Mouse (Mus musculus) midbrain, embryonic 15.5 days (tissue): ENCODE results near the gene Ubr1. TPM values are rescaled to one million over a fixed set of nuclear protein-coding genes. Genes with fewer than 3 reads are reported as not detected.
A peak's percentile ranks its signal among the peaks of the same experiment; 100 is the strongest.

Source experiments
- ATAC-seq: fragments of 200-750 bp; cut with Nextera tagmentation; replicated peaks from 2 replicates; pipeline ENCODE4 v1.8.0; 2017; ENCODE audit warnings: moderate TSS enrichment
- H3K27ac ChIP-seq: fragments of 300-500 bp; sonication (generic); 2 replicates; pipeline ENCODE4 v1.5.1; 2015; ENCODE audit warnings: mild to moderate bottlenecking, inconsistent platforms
- H3K27me3 ChIP-seq: fragments of 300-500 bp; sonication (generic); replicated peaks from 2 replicates; pipeline ENCODE4 v1.6.1; 2015; ENCODE audit warnings: inconsistent platforms
- H3K36me3 ChIP-seq: fragments of 300-500 bp; sonication (generic); replicated peaks from 2 replicates; pipeline ENCODE4 v1.6.1; 2015; ENCODE audit warnings: inconsistent platforms
- H3K4me1 ChIP-seq: fragments of 300-500 bp; sonication (generic); 2 replicates; pipeline ENCODE4 v1.6.1; 2015; ENCODE audit warnings: inconsistent platforms
- H3K4me2 ChIP-seq: fragments of 300-500 bp; sonication (generic); 2 replicates; pipeline ENCODE4 v1.6.1; 2015; ENCODE audit warnings: inconsistent platforms, mild to moderate bottlenecking, moderate library complexity
- H3K4me3 ChIP-seq: fragments of 300-500 bp; sonication (generic); 2 replicates; pipeline ENCODE4 v1.5.1; 2015; ENCODE audit warnings: mild to moderate bottlenecking, inconsistent platforms
- H3K9ac ChIP-seq: fragments of 300-500 bp; sonication (generic); 2 replicates; pipeline ENCODE4 v1.6.1; 2015; ENCODE audit warnings: mild to moderate bottlenecking, inconsistent platforms
- H3K9me3 ChIP-seq: fragments of 300-500 bp; sonication (generic); 2 replicates; pipeline ENCODE4 v1.6.1; 2016; ENCODE audit warnings: inconsistent platforms
- WGBS: fragments of 180-500 bp; shearing (Covaris S2); methylation state at CpG from one replicate; pipeline ENCODE4 v1.1.7; 2015; ENCODE audit warnings: mixed read lengths; 5-methylcytosine and 5-hydroxymethylcytosine counted together
- polyA plus RNA-seq: library from polyadenylated mRNA; unstranded; fragments of >200 nt; fragmentation: Nextera tagmentation; extraction: Ambion mirVana; gene quantifications from 2 replicates; pipeline ENCODE4 v1.2.1, GENCODE M21; 2015

The Ubr1 gene
- polyA plus RNA-seq, 1 experiment from 2014 or later, result 38.5 TPM

DNA sequence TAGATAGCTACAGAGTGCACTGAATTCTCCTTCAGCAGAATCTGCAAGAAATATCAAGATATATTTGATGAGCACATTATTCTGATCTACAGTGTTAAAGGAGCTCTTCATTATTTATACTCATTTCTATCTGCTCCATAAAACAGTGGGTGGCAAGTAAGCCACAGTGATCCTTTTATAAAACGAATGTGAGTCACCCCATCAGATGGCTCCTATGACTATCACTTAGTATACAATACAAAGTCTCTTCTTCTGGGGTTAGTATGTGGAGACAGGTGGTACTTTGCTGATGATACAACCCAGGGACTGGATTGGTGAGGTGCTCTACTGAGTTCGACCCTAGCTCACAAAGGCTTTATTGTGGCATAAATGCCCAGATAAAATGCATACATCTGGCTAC is 97.3 kb downstream of the Ubr1 start:
- ATAC-seq, result no peak
- Histone ChIP-seq H3K9me3 (no peaks in the 10 kb centered on the region), H3K27me3 (no peaks in the 10 kb centered on the region), H3K4me1 (no peaks in the 10 kb centered on the region), H3K36me3 (peaks cover 35% of the 10 kb centered on the region), H3K4me2 (no peak overlapping the region), H3K27ac (no peak overlapping the region), H3K9ac (no peak overlapping the region), H3K4me3 (no peak overlapping the region)
- 96% methylated on average over 2 of the region's 2 CpGs for whole genome bisulfite sequencing

DNA sequence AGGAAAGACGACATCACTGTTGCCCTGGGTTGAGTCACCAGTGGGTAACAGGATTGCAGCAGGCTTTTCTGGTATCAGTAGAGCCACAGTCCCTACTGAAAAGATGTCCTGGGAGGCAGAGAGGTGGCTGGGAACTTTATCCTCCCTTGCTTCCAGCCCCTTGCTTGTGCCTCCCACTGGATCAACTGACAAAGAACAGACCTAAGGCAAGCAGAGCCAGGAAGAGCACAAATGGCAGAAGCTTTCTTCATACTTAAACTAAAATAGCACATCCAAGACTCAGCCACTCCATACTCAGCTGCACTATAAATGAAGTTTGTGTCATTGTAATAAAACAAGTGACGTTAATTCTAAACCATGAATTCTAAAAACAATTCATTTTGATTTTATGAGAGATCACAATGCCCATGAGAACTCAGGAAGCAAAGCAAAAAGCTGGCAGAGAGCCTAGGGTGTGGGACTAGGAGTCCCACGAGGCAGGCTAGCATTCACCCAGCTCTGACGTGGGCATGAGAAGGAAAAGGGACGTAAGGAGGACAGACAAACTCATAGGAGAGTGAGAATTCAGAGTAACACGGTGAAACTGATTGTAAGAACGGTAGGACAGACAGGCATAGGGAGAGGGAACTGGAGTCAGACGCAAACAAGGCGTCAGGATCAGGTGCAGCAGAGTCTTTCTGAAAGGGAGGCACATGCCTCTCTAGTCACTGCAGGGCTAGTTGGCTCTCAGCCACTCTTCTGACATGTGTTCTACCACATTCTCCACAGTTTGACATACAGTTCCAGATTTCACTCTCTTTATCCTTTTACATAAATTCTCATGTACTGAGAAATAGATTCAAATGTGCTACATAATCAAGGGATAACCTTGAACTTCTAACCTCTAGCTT is 98.8 kb downstream of the Ubr1 start:
- Histone ChIP-seq H3K36me3 (peaks cover 30% of the 10 kb centered on the region), H3K9ac (no peak overlapping the region), H3K4me2 (no peak overlapping the region), H3K4me1 (no peaks in the 10 kb centered on the region), H3K27ac (no peak overlapping the region), H3K27me3 (no peaks in the 10 kb centered on the region), H3K4me3 (no peak overlapping the region), H3K9me3 (no peaks in the 10 kb centered on the region)
- WGBS, result 74% methylated on average over 9 of the region's 9 CpGs
- ATAC-seq, result no peak

DNA sequence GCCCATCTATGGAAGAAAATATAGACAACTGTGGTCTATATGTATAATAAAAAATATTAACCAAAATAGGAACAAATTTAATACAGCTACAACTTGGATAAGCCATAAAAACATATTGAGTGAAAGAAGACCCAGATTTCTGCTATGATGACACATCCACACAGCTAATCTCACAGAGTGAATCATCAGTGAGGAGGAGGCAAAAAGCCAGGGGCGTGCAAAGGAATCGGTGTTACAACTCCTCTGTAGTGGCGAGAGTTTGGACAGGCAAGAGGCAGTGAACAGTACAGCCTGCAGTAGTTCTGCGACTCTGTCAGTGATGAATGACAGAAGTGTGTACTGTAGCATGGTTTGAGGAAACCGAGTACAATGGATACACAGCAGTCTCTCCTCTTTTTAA is 103.2 kb downstream of the Ubr1 start:
- 91% methylated on average over 5 of the region's 5 CpGs for WGBS
- peaks cover 30% of the 10 kb centered on the region for H3K36me3 ChIP-seq

DNA sequence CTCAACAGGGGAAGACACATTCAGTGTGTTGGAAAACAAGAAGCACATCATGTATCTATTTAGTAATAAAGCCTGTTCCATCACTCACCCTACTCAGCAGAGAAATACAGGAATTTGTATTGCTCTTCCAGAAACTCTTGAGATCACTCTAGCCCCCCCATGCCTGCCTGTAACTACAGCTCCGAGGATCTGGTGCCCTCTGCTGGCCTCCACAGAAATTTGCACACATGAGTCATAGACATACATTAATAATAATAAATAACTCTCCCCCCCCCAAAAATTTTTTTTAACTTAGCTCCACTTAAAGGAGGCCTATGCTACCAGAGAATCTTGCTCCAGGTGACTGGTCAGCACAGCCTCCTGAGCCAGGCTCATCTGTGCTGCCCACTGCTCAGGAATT is 104.0 kb downstream of the Ubr1 start:
- peaks cover 36% of the 10 kb centered on the region for H3K36me3 ChIP-seq

More for the DNA sequence above, 103.2 kb downstream of the Ubr1 start:
- no peak overlapping the region for H3K4me3 ChIP-seq
- no peaks in the 10 kb centered on the region for H3K9me3 ChIP-seq
- H3K4me2 ChIP-seq, result no peak overlapping the region
- no peak for ATAC-seq
- no peaks in the 10 kb centered on the region for H3K27me3 ChIP-seq
- H3K4me1 ChIP-seq, result no peaks in the 10 kb centered on the region
- no peak overlapping the region for H3K27ac ChIP-seq
- H3K9ac ChIP-seq, result no peak overlapping the region

DNA sequence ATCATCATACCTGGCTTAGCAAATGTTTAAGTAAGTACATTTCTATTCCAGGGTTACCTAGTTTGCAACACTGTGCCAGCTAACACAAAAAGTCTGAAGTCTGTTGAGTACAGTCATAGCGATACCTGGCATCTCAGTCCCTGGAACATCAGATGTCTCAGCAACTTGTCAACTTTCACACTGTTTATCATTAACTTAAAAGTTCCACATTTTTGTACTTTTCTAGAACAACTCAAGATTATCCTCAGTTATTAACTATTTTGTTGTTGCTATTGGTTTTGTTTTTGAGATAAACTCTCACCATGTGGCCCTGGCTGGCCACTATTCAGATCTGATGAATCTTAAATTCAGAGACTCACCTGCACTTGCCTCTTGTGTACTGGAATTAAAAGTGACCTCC is 107.1 kb downstream of the Ubr1 start:
- Histone ChIP-seq H3K4me1 (no peaks in the 10 kb centered on the region), H3K9me3 (no peaks in the 10 kb centered on the region), H3K4me3 (no peak overlapping the region), H3K4me2 (no peak overlapping the region), H3K36me3 (peaks cover 35% of the 10 kb centered on the region), H3K27me3 (no peaks in the 10 kb centered on the region), H3K27ac (no peak overlapping the region), H3K9ac (no peak overlapping the region)
- 95% methylated on average over 1 of the region's 1 CpGs for WGBS
- ATAC-seq, result no peak

More for the DNA sequence above, 104.0 kb downstream of the Ubr1 start:
- H3K4me1 ChIP-seq, result no peaks in the 10 kb centered on the region
- no peak overlapping the region for H3K4me3 ChIP-seq
- no peaks in the 10 kb centered on the region for H3K9me3 ChIP-seq
- H3K9ac ChIP-seq, result no peak overlapping the region
- ATAC-seq, result no peak
- no peaks in the 10 kb centered on the region for H3K27me3 ChIP-seq
- 21% methylated on average over 1 of the region's 1 CpGs for WGBS
- no peak overlapping the region for H3K27ac ChIP-seq
- H3K4me2 ChIP-seq, result no peak overlapping the region

DNA sequence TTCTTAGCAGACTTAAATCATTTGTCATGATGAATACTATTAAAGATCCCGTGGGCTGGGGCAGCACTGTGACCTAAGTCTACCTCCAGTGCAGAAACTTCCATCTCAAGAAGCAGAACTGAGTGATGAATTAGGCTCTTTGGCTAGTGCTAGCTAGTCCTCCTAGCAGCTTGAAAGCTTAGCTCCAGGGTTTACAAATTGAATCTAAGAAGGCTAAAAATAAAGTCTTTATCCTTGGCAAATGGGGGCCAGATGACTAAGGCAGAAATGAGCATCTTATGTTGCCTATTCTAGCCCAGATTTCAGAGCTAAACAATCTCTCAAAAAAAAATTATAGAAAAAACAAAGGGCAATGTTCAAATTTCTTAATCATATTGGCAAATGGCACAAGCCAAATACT is 109.8 kb downstream of the Ubr1 start:
- H3K9ac ChIP-seq, result no peak overlapping the region
- 88% methylated on average over 1 of the region's 1 CpGs for WGBS
- no peak overlapping the region for H3K27ac ChIP-seq
- no peaks in the 10 kb centered on the region for H3K27me3 ChIP-seq
- no peak overlapping the region for H3K4me2 ChIP-seq
- H3K9me3 ChIP-seq, result no peaks in the 10 kb centered on the region
- no peak overlapping the region for H3K4me3 ChIP-seq
- H3K36me3 ChIP-seq, result peaks cover 29% of the 10 kb centered on the region; the same call in 1 of the 2 replicates
- ATAC-seq, result no peak
- H3K4me1 ChIP-seq, result no peaks in the 10 kb centered on the region

DNA sequence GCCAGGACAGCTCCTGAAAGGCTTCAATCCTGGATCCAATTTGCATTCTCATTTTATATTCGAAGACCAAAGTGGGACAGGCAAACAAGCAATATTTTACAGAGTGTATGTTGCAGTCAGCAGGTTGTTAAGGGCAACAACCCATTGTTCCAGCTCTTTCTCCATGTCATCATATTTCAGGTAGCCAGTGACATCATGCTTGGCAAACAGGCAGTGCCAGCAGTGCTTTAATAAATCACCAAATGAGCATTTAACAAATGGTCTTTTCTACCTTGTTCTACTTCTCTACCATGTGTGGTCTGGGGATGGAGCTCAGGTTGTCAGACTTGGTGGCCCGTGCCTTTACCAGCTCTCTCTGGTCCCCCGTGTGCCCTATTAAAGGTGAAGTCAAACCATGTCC is 112.4 kb downstream of the Ubr1 start:
- no peaks in the 10 kb centered on the region for H3K4me1 ChIP-seq
- 86% methylated on average over 3 of the region's 3 CpGs for WGBS
- H3K27me3 ChIP-seq, result no peaks in the 10 kb centered on the region
- H3K27ac ChIP-seq, result no peak overlapping the region
- ATAC-seq, result no peak
- peaks cover 14% of the 10 kb centered on the region; the same call in 1 of the 2 replicates for H3K36me3 ChIP-seq
- no peak overlapping the region for H3K9ac ChIP-seq
- H3K4me2 ChIP-seq, result no peak overlapping the region
- no peak overlapping the region for H3K4me3 ChIP-seq
- H3K9me3 ChIP-seq, result no peaks in the 10 kb centered on the region

DNA sequence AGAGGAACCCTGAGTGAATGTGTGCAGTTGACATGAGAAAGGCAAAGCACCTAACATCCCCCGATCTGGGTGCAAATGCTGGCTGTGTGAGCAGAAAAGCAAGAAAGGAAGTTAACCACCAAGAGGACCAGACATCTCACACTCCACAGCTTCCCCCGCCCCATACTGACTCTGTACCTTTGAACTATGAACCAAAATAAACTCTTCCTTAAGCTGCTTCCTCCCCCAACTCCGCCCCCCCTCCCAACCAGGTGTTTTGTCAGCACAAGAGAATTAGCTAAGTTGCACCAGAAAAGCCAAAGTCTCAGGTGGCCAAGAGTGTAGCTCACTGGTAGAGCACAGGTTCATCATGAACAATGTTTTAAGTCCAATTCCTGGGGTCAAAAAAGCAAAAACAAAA is 117.4 kb downstream of the Ubr1 start:
- H3K4me2 ChIP-seq, result no peak overlapping the region
- no peak for ATAC-seq
- H3K4me3 ChIP-seq, result no peak overlapping the region
- no peaks in the 10 kb centered on the region for H3K36me3 ChIP-seq
- no peak overlapping the region for H3K27ac ChIP-seq
- no peak overlapping the region for H3K9ac ChIP-seq
- no peaks in the 10 kb centered on the region for H3K27me3 ChIP-seq
- H3K9me3 ChIP-seq, result no peaks in the 10 kb centered on the region
- peaks cover 11% of the 10 kb centered on the region for H3K4me1 ChIP-seq
- 86% methylated on average over 3 of the region's 3 CpGs for WGBS

DNA sequence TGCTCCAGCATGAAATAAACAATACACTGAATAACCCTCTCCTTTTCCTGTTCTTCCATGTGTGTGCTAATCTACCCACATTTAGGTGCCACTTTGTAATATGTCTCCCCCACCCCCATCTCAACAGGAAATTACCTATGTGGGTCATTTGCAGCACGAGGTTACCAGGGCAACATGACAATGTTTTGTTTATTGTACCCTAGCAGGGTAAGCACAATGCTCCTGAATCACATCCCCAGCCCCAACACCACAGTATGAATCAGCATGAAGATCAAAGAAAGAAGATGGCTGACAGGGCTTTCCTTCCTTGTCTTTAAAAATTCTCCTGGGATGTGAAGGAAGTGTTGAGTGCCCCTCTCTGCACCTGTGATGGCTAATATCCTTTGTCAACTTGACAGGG is 117.9 kb downstream of the Ubr1 start:
- H3K27ac ChIP-seq, result no peak overlapping the region

DNA sequence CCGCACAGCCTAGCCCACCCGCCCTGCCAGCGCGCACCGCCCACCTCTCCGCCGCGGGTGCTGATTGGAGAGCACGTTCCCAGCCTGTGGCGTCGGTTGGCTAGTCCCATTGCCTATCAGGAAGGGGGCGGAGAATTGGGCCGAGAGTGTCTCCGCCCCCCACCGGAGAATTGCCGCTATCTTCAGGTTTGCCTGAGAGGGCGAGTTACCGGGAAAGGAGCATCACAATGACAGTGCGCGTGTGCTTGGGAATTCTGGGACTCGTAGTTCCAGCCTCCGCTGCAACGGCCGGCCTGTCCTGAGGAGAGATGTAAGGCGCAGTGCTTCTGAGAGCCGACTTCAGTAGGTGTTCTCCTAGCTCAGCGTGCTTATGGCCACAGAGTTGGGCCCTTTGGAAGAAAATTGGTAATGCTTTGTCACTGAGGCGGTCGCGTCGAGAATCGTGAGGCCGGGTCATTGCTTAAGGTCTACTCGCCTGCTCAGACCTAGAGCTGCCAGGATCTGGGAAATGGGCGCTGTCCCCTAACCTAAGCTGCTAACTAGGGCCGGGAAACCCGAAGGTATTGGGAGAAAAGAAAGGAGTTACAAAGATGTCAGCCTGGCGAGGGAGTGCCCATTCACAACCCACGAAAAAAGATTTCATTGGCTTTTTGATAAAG is 120.0 kb downstream of the Ubr1 start, which contains the start of gene Ttbk2:
Gene Ttbk2 (minus strand): TSS at position 181 of the 659 bp plus-strand sequence.
- Histone ChIP-seq H3K4me2 (peak within 1 kb of the TSS; percentile 63), H3K27ac (peak within 1 kb of the TSS; percentile 92), H3K9me3 (no peaks in the 10 kb centered on the region), H3K36me3 (no peaks in the 10 kb centered on the region), H3K4me1 (peaks cover 17% of the 10 kb centered on the region), H3K27me3 (no peaks in the 10 kb centered on the region), H3K4me3 (peak within 1 kb of the TSS; percentile 88), H3K9ac (peak within 1 kb of the TSS; percentile 89)
- peak; percentile 100 for ATAC-seq
- 1% methylated on average over 39 of the region's 39 CpGs for WGBS

More for the DNA sequence above, 117.9 kb downstream of the Ubr1 start:
- WGBS, result 55% methylated on average over 1 of the region's 1 CpGs
- no peak overlapping the region for H3K4me3 ChIP-seq
- H3K9ac ChIP-seq, result no peak overlapping the region
- no peaks in the 10 kb centered on the region for H3K36me3 ChIP-seq
- no peak overlapping the region for H3K4me2 ChIP-seq
- no peaks in the 10 kb centered on the region for H3K27me3 ChIP-seq
- peaks cover 16% of the 10 kb centered on the region for H3K4me1 ChIP-seq
- no peaks in the 10 kb centered on the region for H3K9me3 ChIP-seq
- ATAC-seq, result no peak

DNA sequence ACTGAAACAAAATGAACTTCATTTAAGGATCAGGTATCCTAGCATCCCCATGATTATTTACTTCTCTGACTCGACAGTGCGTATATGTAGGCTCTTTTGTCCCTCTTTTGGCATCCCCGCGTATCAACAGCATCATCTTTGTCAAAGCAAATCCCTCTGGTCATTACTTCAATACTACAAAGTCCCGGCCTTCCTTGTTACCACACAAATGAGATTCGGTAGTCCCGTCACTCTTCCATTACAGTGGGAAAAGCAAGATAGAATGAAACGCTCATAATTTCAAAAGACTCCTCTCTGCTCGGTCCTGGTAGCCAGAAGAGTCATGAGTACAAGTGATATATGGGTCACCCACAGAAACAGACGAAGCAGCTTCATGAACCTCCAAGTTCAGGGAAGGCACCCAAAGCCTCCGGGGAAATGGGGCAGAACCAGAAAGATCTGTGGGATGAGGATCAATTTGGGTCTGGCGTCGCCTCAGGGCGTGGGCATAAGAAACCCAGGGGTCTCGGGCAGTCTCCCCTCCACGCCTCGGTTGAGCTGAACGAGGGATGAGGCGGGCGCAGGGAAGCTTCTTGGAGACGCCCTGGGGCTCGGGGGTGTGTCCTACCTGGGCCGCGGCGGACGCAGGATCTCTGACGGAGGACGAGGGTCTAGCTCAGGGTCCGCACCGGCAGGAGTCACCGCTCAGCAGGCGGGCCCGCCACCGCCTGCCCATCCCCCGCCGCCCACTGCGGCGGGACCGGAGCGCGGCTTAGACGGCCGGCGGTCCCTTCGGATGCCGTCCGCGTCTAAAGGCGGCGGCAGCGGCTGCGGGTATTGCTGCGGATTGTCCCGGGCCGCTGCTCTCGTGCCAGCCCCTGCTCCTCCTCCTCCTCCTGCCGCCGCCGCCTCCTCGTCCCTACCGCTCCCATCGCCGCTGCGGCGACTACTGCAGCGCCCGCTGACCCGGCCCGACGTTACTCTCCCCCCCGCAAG is 120.8 kb downstream of the Ubr1 start, which contains the start of gene Cdan1:
Gene Cdan1 (minus strand): TSS at position 680 of the 975 bp plus-strand sequence.
- Histone ChIP-seq H3K27ac (peak within 1 kb of the TSS; percentile 92), H3K4me3 (peak within 1 kb of the TSS; percentile 88), H3K36me3 (no peaks in the 10 kb centered on the region), H3K4me1 (peaks cover 17% of the 10 kb centered on the region), H3K4me2 (peak within 1 kb of the TSS; percentile 63), H3K9me3 (no peaks in the 10 kb centered on the region), H3K27me3 (no peaks in the 10 kb centered on the region), H3K9ac (peak within 1 kb of the TSS; percentile 89)
- peak; percentile 73 for ATAC-seq
- WGBS, result under 1% methylated on average over 58 of the region's 71 CpGs

DNA sequence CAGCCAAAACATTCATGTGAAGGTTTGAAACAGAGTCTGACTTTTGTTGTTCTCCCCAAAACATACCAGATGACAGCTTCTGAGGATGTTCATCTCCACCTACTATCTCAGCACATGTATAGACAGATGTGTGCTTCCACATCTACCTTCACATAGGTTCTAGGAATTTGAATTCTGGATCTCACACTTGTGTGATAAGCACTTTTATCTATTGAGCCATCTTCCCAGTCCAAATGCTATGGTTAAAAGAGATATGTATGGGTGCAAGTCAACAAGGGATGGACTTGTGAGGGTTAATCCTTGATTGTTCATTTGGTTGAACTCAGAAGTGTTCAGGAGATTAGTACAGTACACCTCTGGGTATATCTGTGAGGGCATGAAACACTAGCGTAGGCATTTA is 125.2 kb downstream of the Ubr1 start:
- 97% methylated on average over 1 of the region's 1 CpGs for WGBS
- Histone ChIP-seq H3K27ac (no peak overlapping the region), H3K4me1 (peaks cover 11% of the 10 kb centered on the region), H3K27me3 (no peaks in the 10 kb centered on the region), H3K36me3 (no peaks in the 10 kb centered on the region), H3K4me2 (no peak overlapping the region), H3K9me3 (no peaks in the 10 kb centered on the region), H3K9ac (no peak overlapping the region), H3K4me3 (no peak overlapping the region)
- no peak for ATAC-seq
